Mouse (Mus musculus): ENCODE measurements around the gene Oaz1.
"Not testable (repeated sequence)": the region's sequence is repeated elsewhere in the genome, so short reads cannot be mapped to it uniquely, and the experiment has no call there.

Gene Oaz1

GRCm38 (mm10) chr10:80823316-80823715, 3.1 kb upstream of the Oaz1 start:
- no peak for DNase-seq (ENCODE audit: low spot score)

- DNase-seq (ENCODE audit: low spot score): no peak
Observed at GRCm38 (mm10) chr10:80823847-80824643, 2.4 kb upstream of the Oaz1 start.

GRCm38 (mm10) chr10:80824827-80825226, 1.6 kb upstream of the Oaz1 start:
- DNase-seq (ENCODE audit: low spot score): no peak

- no peak for DNase-seq (ENCODE audit: low spot score)
Observed at GRCm38 (mm10) chr10:80827063-80827869, 810 bp downstream of the Oaz1 start.

- no peak for DNase-seq (ENCODE audit: low spot score)
Observed at GRCm38 (mm10) chr10:80827870-80828420, 1.5 kb downstream of the Oaz1 start.

GRCm38 (mm10) chr10:80828587-80828986, 2.1 kb downstream of the Oaz1 start:
- not testable (repeated sequence) for DNase-seq (ENCODE audit: low spot score)

- no peak for DNase-seq (ENCODE audit: low spot score)
Observed at GRCm38 (mm10) chr10:80829359-80830278, 3.2 kb downstream of the Oaz1 start.

GRCm38 (mm10) chr10:80831136-80831535, 4.7 kb downstream of the Oaz1 start:
- DNase-seq (ENCODE audit: low spot score): peak; percentile 78

- DNase-seq (ENCODE audit: low spot score): no peak
Observed at GRCm38 (mm10) chr10:80832818-80833217, 6.4 kb downstream of the Oaz1 start.

GRCm38 (mm10) chr10:80835617-80836016, 9.2 kb downstream of the Oaz1 start:
- DNase-seq (ENCODE audit: low spot score): no peak

GRCm38 (mm10) chr10:80836949-80837379, 10.5 kb downstream of the Oaz1 start:
- no peak for DNase-seq (ENCODE audit: low spot score)

GRCm38 (mm10) chr10:80837827-80838226, 11.4 kb downstream of the Oaz1 start:
- no peak for DNase-seq (ENCODE audit: low spot score)

- no peak for DNase-seq (ENCODE audit: low spot score)
Observed at GRCm38 (mm10) chr10:80838346-80838912, 12.0 kb downstream of the Oaz1 start.

GRCm38 (mm10) chr10:80839848-80840247, 13.4 kb downstream of the Oaz1 start:
- DNase-seq (ENCODE audit: low spot score): no peak

- DNase-seq (ENCODE audit: low spot score): no peak
Observed at GRCm38 (mm10) chr10:80841685-80842084, 15.2 kb downstream of the Oaz1 start.

- DNase-seq (ENCODE audit: low spot score): no peak
Observed at GRCm38 (mm10) chr10:80842334-80842733, 15.9 kb downstream of the Oaz1 start.

GRCm38 (mm10) chr10:80843087-80843930, 16.9 kb downstream of the Oaz1 start:
- no peak for DNase-seq (ENCODE audit: low spot score)

GRCm38 (mm10) chr10:80843931-80844547, 17.6 kb downstream of the Oaz1 start, which contains the start of gene Lingo3:
TSS of gene Lingo3 (minus strand) at chr10:80844039.
- DNase-seq (ENCODE audit: low spot score): no peak

GRCm38 (mm10) chr10:80845055-80845693, 18.7 kb downstream of the Oaz1 start:
- no peak for DNase-seq (ENCODE audit: low spot score)

Measured in c-Kit-positive CD71-positive TER-119-positive erythroid progenitor cells, embryonic 14.5 days (primary cell).